Mouse (Mus musculus) liver, embryonic 16.5 days (tissue): ENCODE measurements at regions not wholly inside any gene's neighbourhood (a gene's known extent, or its start where the extent isn't known, plus 50 kb on each side); places are given as distances from the start of the nearest gene placed in this dataset.

Source experiments
- ATAC-seq: fragments of 200-750 bp; cut with Nextera tagmentation; 2 replicates; pipeline ENCODE4 v1.8.0; 2017; ENCODE audit warnings: low read depth, mild to moderate bottlenecking, moderate number of reproducible peaks, moderate library complexity
- H3K27ac ChIP-seq: fragments of 300-500 bp; sonication (generic); 2 replicates; pipeline ENCODE4 v1.5.1; 2014; ENCODE audit warnings: mild to moderate bottlenecking, low read length
- H3K27me3 ChIP-seq: fragments of 300-500 bp; sonication (generic); 2 replicates; pipeline ENCODE4 v1.6.1; 2014; ENCODE audit warnings: low read depth, low read length, mixed read lengths; ENCODE audit not compliant: control insufficient read depth, insufficient read depth
- H3K36me3 ChIP-seq: fragments of 300-500 bp; sonication (generic); 2 replicates; pipeline ENCODE4 v1.6.1; 2014; ENCODE audit warnings: mild to moderate bottlenecking; ENCODE audit not compliant: control insufficient read depth, insufficient read depth
- H3K4me1 ChIP-seq: fragments of 300-500 bp; sonication (generic); 2 replicates; pipeline ENCODE4 v1.6.1; 2014; ENCODE audit warnings: low read depth, low read length, mixed read lengths; ENCODE audit not compliant: control insufficient read depth
- H3K4me2 ChIP-seq: fragments of 300-500 bp; sonication (generic); 2 replicates; pipeline ENCODE4 v1.6.1; 2014; ENCODE audit warnings: low read depth, low read length, mixed read lengths
- H3K4me3 ChIP-seq: fragments of 300-500 bp; sonication (generic); 2 replicates; pipeline ENCODE4 v1.5.1; 2014; ENCODE audit warnings: low read depth, mild to moderate bottlenecking, low read length
- H3K9ac ChIP-seq: fragments of 300-500 bp; sonication (generic); 2 replicates; pipeline ENCODE4 v1.6.1; 2014; ENCODE audit warnings: low read depth, low read length
- H3K9me3 ChIP-seq: fragments of 300-500 bp; sonication (generic); replicated peaks from 2 replicates; pipeline ENCODE4 v1.6.1; 2016; ENCODE audit warnings: low read length; ENCODE audit not compliant: control insufficient read depth
- WGBS: fragments of 180-500 bp; shearing (Covaris S2); extraction: QIAGEN DNeasy Blood & Tissue Kit; methylation state at CpG from one replicate; pipeline ENCODE4 v1.1.7; 2014; ENCODE audit not compliant: insufficient replicate concordance; 5-methylcytosine and 5-hydroxymethylcytosine counted together

DNA sequence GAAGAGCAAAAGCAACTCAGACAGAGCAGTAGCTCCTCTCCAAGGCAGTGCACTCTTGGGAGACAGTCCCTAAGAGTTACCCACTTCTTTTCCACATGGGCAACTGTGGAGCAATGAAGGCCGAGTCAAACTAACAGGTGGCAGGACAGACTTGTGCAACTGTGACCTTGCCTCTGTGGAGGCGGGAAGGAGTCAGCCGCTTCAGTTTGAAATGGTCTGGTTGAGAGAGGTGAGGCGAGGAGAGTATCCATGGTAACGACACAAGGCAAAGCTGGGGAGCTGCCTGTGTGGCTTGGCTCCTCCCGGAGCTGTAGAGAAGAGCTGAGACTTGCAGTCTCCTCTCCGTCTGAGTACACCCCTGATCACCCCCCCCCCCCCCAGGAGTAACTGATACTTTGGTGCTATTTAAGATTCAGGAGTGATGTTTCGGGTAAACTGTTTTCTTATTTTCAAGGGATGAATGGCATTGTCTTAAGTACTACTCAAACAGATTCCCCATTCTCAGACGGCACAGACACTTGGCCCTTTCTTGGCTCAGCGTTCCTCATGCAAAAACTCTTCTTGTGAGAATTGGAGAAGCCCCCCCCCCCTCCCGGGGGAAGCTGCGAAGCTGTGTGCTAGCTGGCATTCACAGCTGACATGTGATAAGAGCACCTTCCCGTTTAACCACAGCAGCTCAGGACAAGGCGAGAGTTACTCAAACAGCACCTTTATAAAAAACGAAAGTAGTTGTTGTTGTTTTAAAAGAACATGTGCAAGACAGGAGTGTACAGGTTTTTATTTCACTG is 54.9 kb upstream of the Chst1 start:
- Histone ChIP-seq H3K27ac (no peak overlapping the region), H3K4me1 (no peaks in the 10 kb centered on the region), H3K27me3 (no peaks in the 10 kb centered on the region), H3K9me3 (no peaks in the 10 kb centered on the region), H3K4me3 (no peak overlapping the region), H3K36me3 (no peaks in the 10 kb centered on the region), H3K4me2 (no peak overlapping the region), H3K9ac (no peak overlapping the region)
- ATAC-seq, result no peak
- 13% methylated on average over 15 of the region's 15 CpGs for WGBS

DNA sequence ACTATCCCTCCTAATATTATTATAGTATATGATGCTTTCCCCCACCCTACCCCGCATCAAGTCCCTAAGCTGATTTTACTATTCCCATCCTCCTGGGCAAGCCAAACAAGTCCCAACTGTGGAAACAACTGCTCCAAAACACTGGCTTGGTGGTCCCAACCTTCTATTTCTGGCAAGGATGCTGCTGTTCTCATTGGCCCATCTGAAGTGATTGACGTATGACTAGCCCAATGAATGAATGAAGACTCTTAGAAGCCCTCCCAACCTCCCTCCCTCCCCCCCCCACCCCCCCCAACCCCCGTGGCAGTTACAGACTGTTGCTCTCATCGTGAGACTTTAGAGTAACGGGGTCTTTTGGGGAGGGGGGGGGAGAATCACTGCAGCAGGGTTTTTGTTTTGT is 58.7 kb upstream of the Chst1 start:
- no peak overlapping the region for H3K4me2 ChIP-seq
- no peaks in the 10 kb centered on the region for H3K9me3 ChIP-seq
- WGBS, result 54% methylated on average over 5 of the region's 5 CpGs
- H3K36me3 ChIP-seq, result no peaks in the 10 kb centered on the region
- ATAC-seq, result no peak
- no peaks in the 10 kb centered on the region for H3K27me3 ChIP-seq
- H3K4me3 ChIP-seq, result no peak overlapping the region
- no peak overlapping the region for H3K27ac ChIP-seq
- no peaks in the 10 kb centered on the region for H3K4me1 ChIP-seq
- no peak overlapping the region for H3K9ac ChIP-seq

DNA sequence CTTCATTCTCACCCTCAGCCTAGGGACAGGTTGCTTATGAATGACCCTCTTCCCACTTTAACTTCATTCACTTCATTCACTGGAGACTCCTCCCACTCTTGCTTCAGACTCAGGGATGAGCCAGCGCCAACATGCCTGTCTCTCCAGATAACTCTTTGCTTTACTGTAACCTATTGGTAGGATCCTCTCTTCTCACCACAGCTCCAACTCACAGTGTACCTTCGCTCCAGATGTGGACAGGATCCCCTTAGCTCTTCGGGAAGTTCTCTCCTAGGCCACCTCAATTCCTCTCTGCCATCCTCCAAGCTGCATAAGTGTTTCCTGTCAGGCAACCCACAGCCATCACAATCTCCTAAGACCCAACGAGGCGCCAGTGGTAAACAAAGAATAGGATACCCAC is 67.5 kb upstream of the Chst1 start:
- no peaks in the 10 kb centered on the region; the same call in 1 of the 2 replicates for H3K27me3 ChIP-seq
- H3K9me3 ChIP-seq, result no peaks in the 10 kb centered on the region
- no peak overlapping the region for H3K4me3 ChIP-seq
- H3K4me2 ChIP-seq, result no peak overlapping the region
- no peak overlapping the region for H3K9ac ChIP-seq
- H3K36me3 ChIP-seq, result no peaks in the 10 kb centered on the region
- H3K4me1 ChIP-seq, result no peaks in the 10 kb centered on the region
- 49% methylated on average over 5 of the region's 5 CpGs for WGBS
- no peak for ATAC-seq
- H3K27ac ChIP-seq, result no peak overlapping the region

- Histone ChIP-seq H3K4me3 (no peak overlapping the region), H3K4me2 (no peak overlapping the region), H3K9ac (no peak overlapping the region), H3K4me1 (no peaks in the 10 kb centered on the region), H3K9me3 (no peaks in the 10 kb centered on the region), H3K27ac (no peak overlapping the region), H3K27me3 (no peaks in the 10 kb centered on the region; the same call in 1 of the 2 replicates), H3K36me3 (no peaks in the 10 kb centered on the region)
- WGBS, result 68% methylated on average over 4 of the region's 4 CpGs
- ATAC-seq, result no peak
These were observed 68.8 kb upstream of the Chst1 start for GRCm38 (mm10) chr2:92530677-92531076.

DNA sequence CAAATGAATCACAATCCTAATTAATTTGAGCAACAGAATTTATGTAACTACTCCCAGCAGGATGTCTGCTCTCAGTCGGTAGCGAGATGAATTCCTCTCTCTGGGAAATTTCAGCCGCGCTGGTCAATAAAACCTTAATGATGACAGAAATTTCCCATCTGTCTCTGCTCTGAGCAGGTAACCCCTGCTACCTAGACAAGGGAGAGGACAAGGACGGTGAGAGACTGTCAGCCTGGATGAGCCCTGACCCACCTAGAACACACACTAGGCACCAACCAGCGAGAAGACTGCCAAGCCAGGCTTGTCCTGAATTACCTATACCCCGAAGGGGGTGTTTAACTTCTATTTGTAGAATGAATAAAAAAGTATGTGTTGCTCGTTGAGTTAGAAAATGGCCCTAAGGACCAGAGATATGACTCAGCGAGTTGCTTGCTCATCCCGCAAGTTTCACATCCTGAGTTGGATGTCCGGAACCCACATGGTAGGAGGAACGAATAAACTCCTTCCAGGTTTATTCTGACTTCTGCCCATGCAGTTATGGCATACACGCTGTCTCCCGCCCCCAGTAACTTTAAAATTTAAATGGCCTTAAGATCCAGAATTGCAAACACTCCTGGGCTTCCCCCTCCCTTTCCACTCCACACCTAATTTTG is 69.5 kb upstream of the Slc35c1 start:
- Histone ChIP-seq H3K36me3 (no peaks in the 10 kb centered on the region), H3K27ac (no peak overlapping the region), H3K4me3 (no peak overlapping the region), H3K9ac (no peak overlapping the region), H3K27me3 (no peaks in the 10 kb centered on the region; the same call in 1 of the 2 replicates), H3K4me2 (peak overlapping the region; percentile 51), H3K9me3 (no peaks in the 10 kb centered on the region), H3K4me1 (no peaks in the 10 kb centered on the region)
- no peak for ATAC-seq
- 44% methylated on average over 14 of the region's 14 CpGs for WGBS

- 9% methylated on average over 24 of the region's 24 CpGs for WGBS
- H3K27ac ChIP-seq, result no peak overlapping the region
- ATAC-seq, result peak; percentile 76
These were observed 68.8 kb upstream of the Slc35c1 start for GRCm38 (mm10) chr2:92529071-92529641.

DNA sequence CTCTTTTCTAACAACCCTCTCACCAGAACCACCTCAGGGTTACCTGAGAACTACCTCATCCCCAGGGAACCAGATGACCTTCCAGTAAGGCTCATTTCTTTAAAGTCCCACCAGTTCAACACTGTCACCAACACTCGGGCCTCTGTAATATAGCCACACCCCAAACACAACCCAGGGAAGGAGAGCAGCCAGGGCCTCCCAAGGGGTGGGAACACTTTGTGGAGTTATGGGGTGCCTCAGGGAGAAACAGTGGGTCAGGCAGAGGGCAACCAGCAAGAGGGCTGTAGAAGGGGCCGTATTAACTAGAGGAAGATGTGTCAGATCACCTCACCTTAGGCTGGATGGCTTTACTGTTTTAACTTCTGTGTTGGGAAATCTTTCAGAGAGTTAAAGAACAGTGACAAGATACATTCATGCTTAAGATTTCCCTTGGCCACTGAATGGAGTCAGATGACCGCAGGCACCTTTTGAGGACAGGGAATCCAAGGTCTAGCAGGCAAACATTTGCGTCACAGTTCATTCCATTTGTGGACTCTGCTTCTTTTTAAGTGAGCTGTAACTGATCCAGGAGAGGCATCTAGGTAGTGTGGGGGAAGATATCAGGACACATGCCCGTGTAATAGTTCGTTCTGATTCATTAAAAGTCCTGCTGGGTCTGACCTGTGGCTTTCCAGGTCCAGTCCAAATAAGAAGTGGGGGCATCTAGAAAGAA is 67.9 kb upstream of the Slc35c1 start:
- H3K27me3 ChIP-seq, result no peaks in the 10 kb centered on the region; the same call in 1 of the 2 replicates
- WGBS, result 60% methylated on average over 6 of the region's 6 CpGs
- no peaks in the 10 kb centered on the region for H3K4me1 ChIP-seq
- H3K36me3 ChIP-seq, result no peaks in the 10 kb centered on the region
- H3K27ac ChIP-seq, result no peak overlapping the region
- H3K4me2 ChIP-seq, result no peak overlapping the region
- no peaks in the 10 kb centered on the region for H3K9me3 ChIP-seq
- no peak for ATAC-seq
- no peak overlapping the region for H3K9ac ChIP-seq
- H3K4me3 ChIP-seq, result no peak overlapping the region

More at GRCm38 (mm10) chr2:92529071-92529641, 68.8 kb upstream of the Slc35c1 start:
- no peaks in the 10 kb centered on the region for H3K9me3 ChIP-seq
- H3K4me1 ChIP-seq, result no peaks in the 10 kb centered on the region
- H3K9ac ChIP-seq, result no peak overlapping the region
- peak overlapping the region; percentile 51 for H3K4me2 ChIP-seq
- peak overlapping the region; percentile 33 for H3K4me3 ChIP-seq
- no peaks in the 10 kb centered on the region; the same call in 1 of the 2 replicates for H3K27me3 ChIP-seq
- H3K36me3 ChIP-seq, result no peaks in the 10 kb centered on the region

GRCm38 (mm10) chr2:92526676-92527395 is 66.5 kb upstream of the Slc35c1 start:
- Histone ChIP-seq H3K9ac (no peak overlapping the region), H3K9me3 (no peaks in the 10 kb centered on the region), H3K4me3 (no peak overlapping the region), H3K4me2 (no peak overlapping the region), H3K36me3 (no peaks in the 10 kb centered on the region), H3K4me1 (no peaks in the 10 kb centered on the region), H3K27me3 (no peaks in the 10 kb centered on the region; the same call in 1 of the 2 replicates), H3K27ac (no peak overlapping the region)
- 52% methylated on average over 5 of the region's 5 CpGs for WGBS
- no peak for ATAC-seq
